Mouse (Mus musculus): ENCODE data around the gene Ncln.

GRCm38 (mm10) chr10:81462917-81463316 lies 33.3 kb downstream of the Ncln start:
- TF ChIP-seq POLR2A (IDR thresholded peaks at IDR 0.05; ENCODE audit: borderline replicate concordance, extremely low read depth, low read depth, low read length) (no peak), CTCF (IDR thresholded peaks at IDR 0.05; ENCODE audit: insufficient read depth, low read length) (no peak)

Data from lung, adult 2 months (tissue).